Mouse (Mus musculus): ENCODE measurements at regions not wholly inside any gene's neighbourhood (a gene's known extent, or its start where the extent isn't known, plus 50 kb on each side); places are given as distances from the start of the nearest gene placed in this dataset.

- no peak for TF ChIP-seq CTCF (IDR thresholded peaks at IDR 0.05; ENCODE audit: control insufficient read depth, insufficient read depth, insufficient read length)
- no peak for TF ChIP-seq MYOG (IDR thresholded peaks at IDR 0.05; ENCODE audit: control insufficient read depth, extremely low read depth, insufficient read length)
- TF ChIP-seq USF1 (IDR thresholded peaks at IDR 0.05; ENCODE audit: low read depth), result no peak
Measured at GRCm38 (mm10) chr17:82828434-82828997, 386.6 kb upstream of the Pkdcc start.
